Mouse (Mus musculus) testis, adult 2 months (tissue): ENCODE measurements around the gene Plcb2.

ENCODE experiments used
- CTCF ChIP-seq: fragments of 200-500 bp; IDR thresholded peaks from 2 replicates; pipeline ENCODE4 v1.5.1; 2012; ENCODE audit warnings: low read depth, mild to moderate bottlenecking, inconsistent platforms, low read length, moderate library complexity; ENCODE audit not compliant: control insufficient read depth, insufficient read depth, insufficient replicate concordance
- POLR2A ChIP-seq: fragments of 200-500 bp; IDR thresholded peaks from 2 replicates; pipeline ENCODE4 v1.6.1; 2012; ENCODE audit warnings: low read depth, mild to moderate bottlenecking, inconsistent platforms, low read length, moderate library complexity; ENCODE audit not compliant: control insufficient read depth

DNA sequence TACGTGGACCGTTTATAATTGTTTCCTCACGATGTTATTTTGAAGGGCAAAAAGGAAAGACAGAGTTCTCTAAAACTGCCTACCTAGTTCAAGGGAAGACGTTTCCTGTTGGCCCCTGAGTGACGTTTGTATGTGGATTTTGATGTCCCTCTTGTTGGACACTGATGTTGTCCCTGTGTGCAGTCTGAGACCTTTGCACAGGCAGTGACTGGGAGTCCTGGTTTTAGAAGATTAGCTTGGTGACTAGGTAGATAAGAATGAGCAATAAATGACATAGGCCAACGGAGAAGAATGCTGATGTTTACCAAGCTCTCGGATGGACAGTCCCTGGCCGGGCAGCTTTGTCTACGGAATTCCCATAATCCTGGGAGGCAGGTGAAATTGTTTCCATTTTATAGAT, 66.3 kb downstream of the Plcb2 start:
- no peak for TF ChIP-seq CTCF
- TF ChIP-seq POLR2A = no peak
